Mouse (Mus musculus): Measurements from ENCODE around the gene Eif2ak4. TPM values are rescaled to one million over a fixed set of nuclear protein-coding genes. Genes with fewer than 3 reads are reported as not detected.

Eif2ak4 gene
- polyA plus RNA-seq, 1 experiment from 2014 or later: 4.9 TPM

DNA sequence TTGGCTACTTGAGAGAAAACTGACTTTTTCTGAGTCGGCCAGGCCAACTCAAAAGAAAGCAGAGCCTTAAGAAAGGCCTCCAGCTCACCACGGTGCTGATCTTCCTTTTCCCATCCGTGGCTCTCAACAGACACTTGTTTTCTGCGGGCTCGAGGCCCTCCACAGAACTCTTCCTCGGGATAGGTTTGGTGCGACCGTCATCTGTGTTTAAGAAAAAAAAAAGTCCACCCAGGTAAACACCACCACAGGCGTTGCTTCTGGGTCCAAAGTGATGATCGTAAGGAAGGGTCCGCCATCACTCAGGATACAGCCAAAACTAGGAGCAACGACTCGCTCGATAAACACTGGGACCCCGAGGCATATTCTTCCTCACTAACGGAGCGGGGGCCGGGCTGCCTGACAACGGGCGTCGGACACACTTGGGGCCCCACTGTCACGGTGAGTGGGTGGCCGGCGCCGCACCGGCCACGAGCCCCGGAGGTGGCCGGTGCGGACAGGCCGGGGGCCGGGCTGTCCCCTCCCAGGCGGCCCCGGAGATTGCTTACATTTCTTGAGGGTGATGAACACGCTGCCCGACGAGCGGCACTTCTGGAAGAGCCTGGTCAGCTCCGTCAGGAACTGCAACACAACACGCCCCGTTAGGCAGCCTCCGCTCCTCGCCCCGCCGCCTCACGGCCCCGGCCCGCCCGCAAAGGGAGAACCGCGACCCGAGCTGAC is 90.6 kb downstream of the Eif2ak4 start:
- Histone ChIP-seq H3K9me3 (ENCODE audit: control insufficient read depth, low read length) (no peaks in the 10 kb centered on the region), H3K27me3 (ENCODE audit: control insufficient read depth, insufficient read depth, low read length) (no peaks in the 10 kb centered on the region), H3K4me1 (replicated peaks; ENCODE audit: control insufficient read depth, insufficient read depth) (peaks cover 6% of the 10 kb centered on the region; the same call in 1 of the 2 replicates), H3K36me3 (ENCODE audit: control insufficient read depth, insufficient read depth, low read length) (0 out of 2 replicates have a peak, but pooled peaks cover 4% of the 10 kb centered on the region), H3K4me3 (ENCODE audit: low read depth, low read length) (peak overlapping the region; percentile 88), H3K27ac (replicated peaks) (peak overlapping the region; percentile 84), H3K9ac (ENCODE audit: low read length) (peak overlapping the region; percentile 91), H3K4me2 (replicated peaks; ENCODE audit: low read depth) (peak overlapping the region; percentile 97)
- ATAC-seq (ENCODE audit: low FRiP score, low TSS enrichment) (0 out of 2 replicates have a peak, but pooled peaks have one; percentile 4), DNase-seq (ENCODE audit: low spot score) (no peak)
- TF ChIP-seq CTCF (IDR thresholded peaks at IDR 0.05; ENCODE audit: low read depth): no peak
- no peak for TF ChIP-seq EP300 (optimal IDR thresholded peaks at IDR 0.05)
- WGBS: 1% methylated on average over 52 of the region's 52 CpGs

DNA sequence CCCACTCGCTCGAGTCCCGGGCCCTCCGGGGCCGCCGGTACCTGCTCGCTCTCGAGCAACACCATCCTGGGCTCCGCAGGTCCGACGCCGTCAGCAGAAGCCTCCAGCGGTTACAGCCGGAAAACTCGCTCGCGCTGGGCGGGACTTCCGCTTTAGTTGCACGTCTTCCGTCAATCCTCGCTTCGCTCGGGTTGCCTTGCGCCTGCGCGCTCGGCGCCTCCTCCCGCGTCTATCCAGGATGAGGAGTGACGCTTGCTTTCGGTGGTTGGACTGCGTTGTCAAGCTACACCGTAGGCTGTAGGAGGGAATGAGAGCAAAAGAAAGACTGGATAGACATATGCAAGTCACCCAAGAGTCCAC is 91.1 kb downstream of the Eif2ak4 start, which contains the start of gene Srp14:
Srp14 (minus strand) TSS at position 162 of the 360 bp plus-strand sequence.
- peak within 1 kb of the TSS; percentile 88 for H3K4me3 ChIP-seq (ENCODE audit: low read depth, low read length)
- ATAC-seq (ENCODE audit: low FRiP score, low TSS enrichment) (peak; percentile 93), DNase-seq (ENCODE audit: low spot score) (peak; percentile 94)
- H3K9me3 ChIP-seq (ENCODE audit: control insufficient read depth, low read length): no peaks in the 10 kb centered on the region
- H3K36me3 ChIP-seq (ENCODE audit: control insufficient read depth, insufficient read depth, low read length): 0 out of 2 replicates have a peak, but pooled peaks cover 4% of the 10 kb centered on the region
- H3K9ac ChIP-seq (ENCODE audit: low read length): peak within 1 kb of the TSS; percentile 91
- H3K4me2 ChIP-seq (replicated peaks; ENCODE audit: low read depth): peak within 1 kb of the TSS; percentile 97
- H3K27me3 ChIP-seq (ENCODE audit: control insufficient read depth, insufficient read depth, low read length): no peaks in the 10 kb centered on the region
- peaks cover 6% of the 10 kb centered on the region; the same call in 1 of the 2 replicates for H3K4me1 ChIP-seq (replicated peaks; ENCODE audit: control insufficient read depth, insufficient read depth)
- WGBS: under 1% methylated on average over 35 of the region's 35 CpGs
- peak within 1 kb of the TSS; percentile 84 for H3K27ac ChIP-seq (replicated peaks)
- no peak for TF ChIP-seq EP300 (optimal IDR thresholded peaks at IDR 0.05)
- TF ChIP-seq CTCF (IDR thresholded peaks at IDR 0.05; ENCODE audit: low read depth): peak; percentile 24; the same call in 1 of the 2 replicates

DNA sequence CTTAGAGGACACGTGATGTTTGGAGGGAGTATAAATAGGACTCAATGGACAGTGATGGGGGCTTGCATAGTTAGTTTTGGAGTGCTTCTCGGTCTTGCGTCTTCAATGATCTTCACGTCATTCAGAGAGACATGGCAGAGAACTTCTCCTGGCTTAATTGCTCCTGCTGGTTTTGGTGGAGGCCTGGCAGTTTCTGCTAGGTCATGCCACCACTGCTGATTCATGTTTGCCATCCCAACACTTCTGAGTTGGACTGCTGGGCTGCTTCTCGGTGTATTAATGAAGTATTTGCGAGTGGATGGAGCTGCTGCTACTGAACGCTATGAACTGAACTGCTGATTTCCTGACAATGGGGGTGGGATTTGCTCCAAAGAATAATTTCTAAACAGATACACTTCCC is 92.5 kb downstream of the Eif2ak4 start:
- Histone ChIP-seq H3K4me3 (ENCODE audit: low read depth, low read length) (no peak overlapping the region), H3K9me3 (ENCODE audit: control insufficient read depth, low read length) (no peaks in the 10 kb centered on the region), H3K27ac (replicated peaks) (no peak overlapping the region), H3K4me1 (replicated peaks; ENCODE audit: control insufficient read depth, insufficient read depth) (peaks cover 6% of the 10 kb centered on the region; the same call in 1 of the 2 replicates), H3K9ac (ENCODE audit: low read length) (no peak overlapping the region), H3K36me3 (ENCODE audit: control insufficient read depth, insufficient read depth, low read length) (no peaks in the 10 kb centered on the region), H3K4me2 (replicated peaks; ENCODE audit: low read depth) (no peak overlapping the region), H3K27me3 (ENCODE audit: control insufficient read depth, insufficient read depth, low read length) (no peaks in the 10 kb centered on the region)
- WGBS: 92% methylated on average over 7 of the region's 7 CpGs
- TF ChIP-seq CTCF (IDR thresholded peaks at IDR 0.05; ENCODE audit: low read depth) (no peak), EP300 (optimal IDR thresholded peaks at IDR 0.05) (no peak)
- no peak for ATAC-seq (ENCODE audit: low FRiP score, low TSS enrichment)
- no peak for DNase-seq (ENCODE audit: low spot score)

DNA sequence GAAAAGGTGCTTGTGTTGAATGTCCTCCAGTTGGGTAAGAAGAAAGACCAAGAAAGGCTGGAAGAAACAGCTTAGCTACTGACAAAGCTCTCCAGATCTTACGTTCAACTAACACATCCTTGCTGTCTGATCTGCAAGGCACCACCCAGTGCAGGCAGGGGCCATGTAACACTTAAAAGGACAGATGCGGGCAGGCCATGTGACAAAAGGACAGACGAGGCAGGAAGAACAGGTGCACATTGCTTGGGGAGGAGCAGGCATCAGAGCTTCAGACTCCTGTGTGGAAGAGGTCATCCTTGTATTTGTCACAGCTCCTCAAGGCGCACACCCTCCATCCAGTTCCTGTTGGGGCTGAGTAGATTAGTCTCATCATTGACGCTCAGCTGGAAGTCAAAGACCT is 94.6 kb downstream of the Eif2ak4 start:
- Histone ChIP-seq H3K27ac (replicated peaks) (no peak overlapping the region), H3K36me3 (ENCODE audit: control insufficient read depth, insufficient read depth, low read length) (no peaks in the 10 kb centered on the region), H3K4me2 (replicated peaks; ENCODE audit: low read depth) (no peak overlapping the region), H3K9me3 (ENCODE audit: control insufficient read depth, low read length) (no peaks in the 10 kb centered on the region), H3K27me3 (ENCODE audit: control insufficient read depth, insufficient read depth, low read length) (no peaks in the 10 kb centered on the region), H3K4me1 (replicated peaks; ENCODE audit: control insufficient read depth, insufficient read depth) (peaks cover 6% of the 10 kb centered on the region), H3K4me3 (ENCODE audit: low read depth, low read length) (no peak overlapping the region), H3K9ac (ENCODE audit: low read length) (no peak overlapping the region)
- WGBS: 83% methylated on average over 5 of the region's 5 CpGs
- TF ChIP-seq CTCF (IDR thresholded peaks at IDR 0.05; ENCODE audit: low read depth) (no peak), EP300 (optimal IDR thresholded peaks at IDR 0.05) (no peak)
- DNase-seq (ENCODE audit: low spot score): no peak
- no peak for ATAC-seq (ENCODE audit: low FRiP score, low TSS enrichment)

DNA sequence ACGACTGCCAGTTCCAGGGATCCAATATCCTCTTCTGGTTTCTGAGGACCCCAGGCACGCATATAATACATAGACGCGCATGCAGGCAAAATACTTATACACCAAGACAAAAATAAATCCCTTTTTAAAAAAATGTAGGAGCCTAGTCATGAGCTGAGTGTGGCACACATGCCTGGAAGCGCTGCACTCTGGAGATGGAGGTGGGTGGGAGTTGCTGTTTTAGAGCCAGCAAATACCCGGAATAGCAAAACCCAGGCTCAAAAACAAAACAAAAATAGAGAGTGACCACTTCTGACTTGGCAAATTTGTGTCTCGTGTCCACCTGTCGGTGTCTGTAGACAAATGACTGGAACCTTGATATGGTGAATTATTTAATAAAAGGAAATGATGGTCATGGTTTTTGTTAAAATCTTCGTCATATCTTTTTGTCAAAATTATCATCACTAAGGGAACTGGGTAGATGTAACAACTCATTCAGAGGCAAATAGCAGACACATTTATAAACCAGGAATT is 96.0 kb downstream of the Eif2ak4 start:
- no peaks in the 10 kb centered on the region for H3K9me3 ChIP-seq (ENCODE audit: control insufficient read depth, low read length)
- no peak overlapping the region for H3K4me2 ChIP-seq (replicated peaks; ENCODE audit: low read depth)
- H3K36me3 ChIP-seq (ENCODE audit: control insufficient read depth, insufficient read depth, low read length): no peaks in the 10 kb centered on the region
- 78% methylated on average over 9 of the region's 9 CpGs for WGBS
- TF ChIP-seq EP300 (optimal IDR thresholded peaks at IDR 0.05) (no peak), CTCF (IDR thresholded peaks at IDR 0.05; ENCODE audit: low read depth) (no peak)
- H3K27ac ChIP-seq (replicated peaks): no peak overlapping the region
- DNase-seq (ENCODE audit: low spot score) (no peak), ATAC-seq (ENCODE audit: low FRiP score, low TSS enrichment) (no peak)
- no peak overlapping the region for H3K9ac ChIP-seq (ENCODE audit: low read length)
- no peaks in the 10 kb centered on the region; the same call in 1 of the 2 replicates for H3K4me1 ChIP-seq (replicated peaks; ENCODE audit: control insufficient read depth, insufficient read depth)
- H3K4me3 ChIP-seq (ENCODE audit: low read depth, low read length): no peak overlapping the region
- no peaks in the 10 kb centered on the region for H3K27me3 ChIP-seq (ENCODE audit: control insufficient read depth, insufficient read depth, low read length)

DNA sequence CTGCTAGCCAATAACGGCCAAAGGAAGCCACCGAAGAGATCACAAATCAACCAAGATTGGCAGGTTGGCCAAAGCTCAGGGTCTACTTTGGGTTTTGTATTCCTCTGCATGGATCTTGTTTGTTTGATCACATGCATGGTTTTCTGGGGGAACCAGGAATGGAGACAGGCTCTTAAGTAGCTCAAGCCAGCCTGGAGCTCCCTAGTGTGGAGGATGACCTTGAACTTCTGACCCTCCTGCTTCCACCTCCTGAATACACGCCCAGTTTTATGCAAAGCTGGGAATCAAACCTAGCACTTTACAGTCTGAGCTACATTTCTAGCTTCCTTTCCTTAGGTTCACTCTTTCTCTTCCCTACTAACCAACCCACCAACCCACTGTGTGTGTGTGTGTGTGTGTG is 97.0 kb downstream of the Eif2ak4 start:
- Histone ChIP-seq H3K4me3 (ENCODE audit: low read depth, low read length) (no peak overlapping the region), H3K36me3 (ENCODE audit: control insufficient read depth, insufficient read depth, low read length) (no peaks in the 10 kb centered on the region), H3K9me3 (ENCODE audit: control insufficient read depth, low read length) (no peaks in the 10 kb centered on the region), H3K27me3 (ENCODE audit: control insufficient read depth, insufficient read depth, low read length) (no peaks in the 10 kb centered on the region), H3K4me2 (replicated peaks; ENCODE audit: low read depth) (no peak overlapping the region), H3K27ac (replicated peaks) (no peak overlapping the region), H3K9ac (ENCODE audit: low read length) (no peak overlapping the region), H3K4me1 (replicated peaks; ENCODE audit: control insufficient read depth, insufficient read depth) (peaks cover 4% of the 10 kb centered on the region)
- ATAC-seq (ENCODE audit: low FRiP score, low TSS enrichment) (no peak), DNase-seq (ENCODE audit: low spot score) (no peak)
- WGBS: 84% methylated on average over 3 of the region's 3 CpGs
- no peak for TF ChIP-seq EP300 (optimal IDR thresholded peaks at IDR 0.05)
- TF ChIP-seq CTCF (IDR thresholded peaks at IDR 0.05; ENCODE audit: low read depth): no peak
